14 mouse cellular contexts compared by ENCODE assay signal in the genomic region with DNA sequence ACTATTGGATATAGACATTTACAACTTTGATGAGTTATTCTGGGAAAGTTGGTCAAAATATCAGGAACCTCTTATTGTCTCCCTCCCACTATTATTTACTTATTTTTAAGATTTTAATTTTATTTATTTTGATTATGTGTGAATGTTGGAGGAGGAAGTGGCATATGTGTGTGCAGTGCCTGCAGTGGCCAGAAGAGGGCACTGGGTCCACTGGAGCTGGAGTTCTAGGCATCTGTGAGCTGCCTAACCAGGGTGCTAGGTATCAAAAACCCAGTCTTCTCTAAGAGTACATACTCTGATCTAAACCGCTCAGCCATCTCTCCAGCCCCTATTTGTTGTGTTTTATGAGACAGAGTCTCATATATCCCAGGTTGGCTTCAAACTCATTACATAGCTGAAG. TPM values are rescaled to one million over a fixed set of nuclear protein-coding genes. Genes with fewer than 3 reads are reported as not detected.
DNase-seq lines count a peak whose midpoint lies in the region; TF ChIP-seq lines count a peak whose summit lies in the region.
"Had no signal": no experiment of that assay in that cellular context is flagged by ENCODE, and none has a peak within 500 bp of the region (broad histone marks: within the 10 kb centered on the region; RNA-seq: fewer than 3 reads in every experiment).

No protein-coding gene starts in this region.

- TF ChIP-seq CTCF in embryonic fibroblast, embryonic 13.5 days (IDR thresholded peaks at IDR 0.05; ENCODE audit: borderline replicate concordance, insufficient read depth, low read length) = peak; percentile 29; the same call in 1 of the 2 replicates

- H3K27ac ChIP-seq in embryonic fibroblast, embryonic 13.5 days (ENCODE audit: insufficient read depth, low read length) = no peak overlapping the region
- H3K27ac ChIP-seq: hindbrain, embryonic 10.5 days had no signal

- peak; percentile 37 to 49 for DNase-seq in kidney, postnatal 4 days
- no peak for DNase-seq in kidney, postnatal 25 days
- peak; percentile 19 for DNase-seq in 3T3-L1 (ENCODE audit: low read depth, low spot score)
- DNase-seq in CD8-positive naive resting alpha-beta T cell, adult 2 months (ENCODE audit: low read depth in 2 of 2, low spot score in 2 of 2) = peak; percentile 18 to 40
- DNase-seq in right cerebral cortex, postnatal 14 days = no peak
- no peak for DNase-seq in adipocyte (ENCODE audit: low spot score)
- no peak for DNase-seq in layer of hippocampus, adult 9-11 months
- DNase-seq: cerebellum, adult 8-10 months; gastrocnemius, postnatal 36 days had no signal

- no peak for TF ChIP-seq POLR2A in embryonic fibroblast, embryonic 13.5 days (IDR thresholded peaks at IDR 0.05; ENCODE audit: low read depth, low read length)

- no peak overlapping the region for H3K4me3 ChIP-seq in embryonic fibroblast, embryonic 13.5 days (ENCODE audit: insufficient read depth, low read length)
- H3K4me3 ChIP-seq: hindbrain, embryonic 10.5 days; limb, embryonic 15.5 days had no signal

- no peaks in the 10 kb centered on the region for H3K4me1 ChIP-seq in embryonic fibroblast, embryonic 13.5 days (ENCODE audit: control insufficient read depth, insufficient read depth, low read length)

RNA-seq across cellular contexts. Expression of a gene that starts 3.1 kb away (rescaled TPM):
- 6.4 and 8.7 TPM in 2 replicates for polyA plus RNA-seq in embryonic fibroblast, embryonic 13.5 days (2011; ENCODE audit: insufficient read length, low read depth, missing spikeins)

RNA-seq across cellular contexts. Expression of a gene that starts 15.7 kb away (rescaled TPM):
- polyA plus RNA-seq in embryonic fibroblast, embryonic 13.5 days (2011; ENCODE audit: insufficient read length, low read depth, missing spikeins) = 0.61 and 1.6 TPM in 2 replicates
- polyA plus RNA-seq: activated CD4-positive, CD25-positive, alpha-beta regulatory T cell, adult 4 months had no signal

RNA-seq across cellular contexts. Expression of a gene that starts 18.0 kb away (rescaled TPM):
- polyA plus RNA-seq in embryonic fibroblast, embryonic 13.5 days (2011; ENCODE audit: insufficient read length, low read depth, missing spikeins) = 83.3 and 87.1 TPM in 2 replicates

RNA-seq across cellular contexts. Expression of a gene that starts 37.2 kb away (rescaled TPM):
- polyA plus RNA-seq in embryonic fibroblast, embryonic 13.5 days (2011; ENCODE audit: insufficient read length, low read depth, missing spikeins) = not detected in 2 replicates
- polyA plus RNA-seq: activated CD4-positive, CD25-positive, alpha-beta regulatory T cell, adult 4 months; hindbrain, embryonic 10.5 days; limb, embryonic 15.5 days; midbrain, embryonic 16.5 days had no signal

RNA-seq across cellular contexts. Expression of a gene that starts 44.5 kb away (rescaled TPM):
- not detected in 2 replicates for polyA plus RNA-seq in embryonic fibroblast, embryonic 13.5 days (2011; ENCODE audit: insufficient read length, low read depth, missing spikeins)
- polyA plus RNA-seq: activated CD4-positive, CD25-positive, alpha-beta regulatory T cell, adult 4 months had no signal

Comparison
In these comparisons a context has a peak if more than half of its experiments do, and no peak if none do; other contexts are left out.
1. DNase-seq: peak in kidney, postnatal 4 days (2 of 2), 3T3-L1 (single experiment) and CD8-positive naive resting alpha-beta T cell, adult 2 months (2 of 2); none in kidney, postnatal 25 days (0 of 2), right cerebral cortex, postnatal 14 days (single experiment), adipocyte (single experiment) and layer of hippocampus, adult 9-11 months (single experiment).